8 mouse cellular contexts compared by ENCODE assay signal in genomic region chr16:45843351-45843891, GRCm38 (mm10).
A peak's percentile ranks its signal among the peaks of the same experiment; 100 is the strongest.
DNase-seq lines count a peak whose midpoint lies in the region; ATAC-seq and TF ChIP-seq lines count a peak whose summit lies in the region.

No protein-coding gene starts in this region.

- WGBS in embryonic facial prominence, embryonic 10.5 days, result under 1% methylated on average over 16 of the region's 16 CpGs
- WGBS in heart, embryonic 12.5 days, result under 1% methylated on average over 16 of the region's 16 CpGs
- WGBS in kidney, embryonic 14.5 days, result under 1% methylated on average over 16 of the region's 16 CpGs
- under 1% methylated on average over 16 of the region's 16 CpGs for WGBS in stomach, postnatal 0 days

- no peak for TF ChIP-seq CTCF in layer of hippocampus, adult 2 months (conservative IDR thresholded peaks at IDR 0.05)
- TF ChIP-seq CTCF in stomach, postnatal 0 days (IDR thresholded peaks at IDR 0.05; ENCODE audit: low read depth), result no peak

- peaks cover 17% of the 10 kb centered on the region for H3K27me3 ChIP-seq in embryonic facial prominence, embryonic 10.5 days (replicated peaks; ENCODE audit: low read depth, poor library complexity, severe bottlenecking)
- H3K27me3 ChIP-seq in heart, embryonic 12.5 days (replicated peaks), result no peaks in the 10 kb centered on the region
- no peaks in the 10 kb centered on the region for H3K27me3 ChIP-seq in kidney, embryonic 14.5 days (ENCODE audit: control insufficient read depth, insufficient read depth, low read length)
- H3K27me3 ChIP-seq in stomach, postnatal 0 days (ENCODE audit: control insufficient read depth, insufficient read depth, low read length), result no peaks in the 10 kb centered on the region

- TF ChIP-seq EP300 in stomach, postnatal 0 days (optimal IDR thresholded peaks at IDR 0.05), result no peak

- no peak for DNase-seq in layer of hippocampus, adult 2 months (ENCODE audit: low spot score in 2 of 2)
- DNase-seq in layer of hippocampus, adult 18-20 months (ENCODE audit: low spot score in 2 of 2), result no peak
- DNase-seq in embryonic facial prominence, embryonic 10.5 days (ENCODE audit: low spot score), result peak; percentile 66
- DNase-seq in lung, postnatal 10 days, result peak; percentile 76
- peak; percentile 37 for DNase-seq in stomach, postnatal 0 days (ENCODE audit: low spot score)
- no peak for DNase-seq in layer of hippocampus, postnatal 36 days

- peak overlapping the region; percentile 58 for H3K4me3 ChIP-seq in layer of hippocampus, adult 2 months
- peak overlapping the region; percentile 71 for H3K4me3 ChIP-seq in embryonic facial prominence, embryonic 10.5 days
- peak overlapping the region; percentile 78 for H3K4me3 ChIP-seq in heart, embryonic 12.5 days
- H3K4me3 ChIP-seq in kidney, embryonic 14.5 days (ENCODE audit: low read length), result peak overlapping the region; percentile 56
- H3K4me3 ChIP-seq in stomach, postnatal 0 days (ENCODE audit: low read depth, low read length), result peak overlapping the region; percentile 73

- peak overlapping the region; percentile 80 for H3K27ac ChIP-seq in layer of hippocampus, adult 2 months
- peak overlapping the region; percentile 95 for H3K27ac ChIP-seq in embryonic facial prominence, embryonic 10.5 days (replicated peaks)
- peak overlapping the region; percentile 90 for H3K27ac ChIP-seq in heart, embryonic 12.5 days (ENCODE audit: poor library complexity, severe bottlenecking)
- H3K27ac ChIP-seq in kidney, embryonic 14.5 days (ENCODE audit: low read depth, low read length), result peak overlapping the region; percentile 42
- H3K27ac ChIP-seq in stomach, postnatal 0 days (replicated peaks), result peak overlapping the region; percentile 91

- H3K36me3 ChIP-seq in embryonic facial prominence, embryonic 10.5 days (replicated peaks), result 0 out of 2 replicates have a peak, but pooled peaks cover 6% of the 10 kb centered on the region
- no peaks in the 10 kb centered on the region for H3K36me3 ChIP-seq in heart, embryonic 12.5 days
- no peaks in the 10 kb centered on the region for H3K36me3 ChIP-seq in kidney, embryonic 14.5 days (ENCODE audit: control insufficient read depth, insufficient read depth, low read length)
- no peaks in the 10 kb centered on the region for H3K36me3 ChIP-seq in stomach, postnatal 0 days (ENCODE audit: control insufficient read depth, insufficient read depth, low read length)

- peaks cover 43% of the 10 kb centered on the region for H3K4me1 ChIP-seq in embryonic facial prominence, embryonic 10.5 days
- peaks cover 38% of the 10 kb centered on the region for H3K4me1 ChIP-seq in heart, embryonic 12.5 days (replicated peaks)
- peaks cover 17% of the 10 kb centered on the region; the same call in 1 of the 2 replicates for H3K4me1 ChIP-seq in kidney, embryonic 14.5 days (ENCODE audit: control insufficient read depth, insufficient read depth, low read length)
- H3K4me1 ChIP-seq in stomach, postnatal 0 days (replicated peaks; ENCODE audit: control insufficient read depth, insufficient read depth), result 0 out of 2 replicates have a peak, but pooled peaks cover under 1% of the 10 kb centered on the region

- peak; percentile 27; the same call in 1 of the 2 replicates for ATAC-seq in heart, embryonic 12.5 days (ENCODE audit: insufficient number of reproducible peaks, low FRiP score)
- ATAC-seq in kidney, embryonic 14.5 days (ENCODE audit: low FRiP score, low TSS enrichment), result peak; percentile 33; the same call in 1 of the 2 replicates
- ATAC-seq in stomach, postnatal 0 days (ENCODE audit: low FRiP score, low TSS enrichment), result no peak

- no peaks in the 10 kb centered on the region for H3K9me3 ChIP-seq in embryonic facial prominence, embryonic 10.5 days
- H3K9me3 ChIP-seq in heart, embryonic 12.5 days (replicated peaks), result no peaks in the 10 kb centered on the region
- no peaks in the 10 kb centered on the region for H3K9me3 ChIP-seq in kidney, embryonic 14.5 days (ENCODE audit: control insufficient read depth, low read length)
- H3K9me3 ChIP-seq in stomach, postnatal 0 days (ENCODE audit: control insufficient read depth, low read length), result no peaks in the 10 kb centered on the region

- H3K9ac ChIP-seq in heart, embryonic 12.5 days, result peak overlapping the region; percentile 94
- H3K9ac ChIP-seq in kidney, embryonic 14.5 days (ENCODE audit: low read depth, low read length), result peak overlapping the region; percentile 68
- peak overlapping the region; percentile 79 for H3K9ac ChIP-seq in stomach, postnatal 0 days (ENCODE audit: low read length)

- peak overlapping the region; percentile 76 for H3K4me2 ChIP-seq in heart, embryonic 12.5 days
- peak overlapping the region; percentile 57 for H3K4me2 ChIP-seq in kidney, embryonic 14.5 days (replicated peaks; ENCODE audit: low read depth, low read length)
- peak overlapping the region; percentile 91 for H3K4me2 ChIP-seq in stomach, postnatal 0 days (replicated peaks; ENCODE audit: low read depth)

Comparison
In these comparisons a context has a peak if more than half of its experiments do, and no peak if none do; other contexts are left out.
1. DNase-seq: peak in embryonic facial prominence, embryonic 10.5 days (single experiment), lung, postnatal 10 days (single experiment) and stomach, postnatal 0 days (single experiment); none in layer of hippocampus, adult 2 months (0 of 2), layer of hippocampus, adult 18-20 months (0 of 2) and layer of hippocampus, postnatal 36 days (0 of 2).
2. H3K27ac ChIP-seq: peak in every context shown above with its lines; median percentile 95 in embryonic facial prominence, embryonic 10.5 days; 91 in stomach, postnatal 0 days; 90 in heart, embryonic 12.5 days; 80 in layer of hippocampus, adult 2 months; 42 in kidney, embryonic 14.5 days.
3. Peak in every context shown above with its lines, with median percentiles within 50 percentile points of each other: H3K4me3 ChIP-seq, H3K4me2 ChIP-seq and H3K9ac ChIP-seq.